Mouse (Mus musculus): ENCODE measurements around the gene Akap13. TPM values are rescaled to one million over a fixed set of nuclear protein-coding genes. Genes with fewer than 3 reads are reported as not detected.
"Not testable (repeated sequence)": the region's sequence is repeated elsewhere in the genome, so short reads cannot be mapped to it uniquely, and the experiment has no call there.

Gene Akap13
- polyA plus RNA-seq, 1 experiment from 2014 or later, result 24.9 TPM

DNA sequence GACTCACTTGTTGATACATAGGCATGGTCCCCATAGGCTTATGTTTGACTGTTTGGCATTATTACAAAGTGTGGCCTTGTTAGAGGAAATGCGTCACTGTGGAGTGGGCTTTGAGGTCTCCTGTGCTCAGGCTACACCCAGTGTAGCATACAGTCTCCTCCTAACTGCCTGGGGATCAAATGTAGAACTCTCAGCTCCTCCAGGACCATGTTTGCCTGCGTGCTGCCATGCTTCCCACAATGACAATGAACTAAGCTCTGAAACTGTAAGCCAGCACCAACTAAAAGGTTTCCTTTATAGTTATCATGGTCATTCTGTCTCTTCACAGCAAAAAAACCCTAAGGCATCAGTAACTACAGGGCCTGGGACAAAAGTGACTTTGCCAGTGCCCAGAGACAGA, 312.8 kb downstream of the Akap13 start:
- Histone ChIP-seq H3K36me3 (replicated peaks) (peaks cover 39% of the 10 kb centered on the region), H3K27me3 (ENCODE audit: poor library complexity, severe bottlenecking) (no peaks in the 10 kb centered on the region), H3K4me3 (no peak overlapping the region), H3K27ac (no peak overlapping the region), H3K9me3 (no peaks in the 10 kb centered on the region), H3K4me1 (no peaks in the 10 kb centered on the region)
- WGBS, result 79% methylated on average over 2 of the region's 2 CpGs
- DNase-seq (ENCODE audit: extremely low spot score, low spot score), result no peak

DNA sequence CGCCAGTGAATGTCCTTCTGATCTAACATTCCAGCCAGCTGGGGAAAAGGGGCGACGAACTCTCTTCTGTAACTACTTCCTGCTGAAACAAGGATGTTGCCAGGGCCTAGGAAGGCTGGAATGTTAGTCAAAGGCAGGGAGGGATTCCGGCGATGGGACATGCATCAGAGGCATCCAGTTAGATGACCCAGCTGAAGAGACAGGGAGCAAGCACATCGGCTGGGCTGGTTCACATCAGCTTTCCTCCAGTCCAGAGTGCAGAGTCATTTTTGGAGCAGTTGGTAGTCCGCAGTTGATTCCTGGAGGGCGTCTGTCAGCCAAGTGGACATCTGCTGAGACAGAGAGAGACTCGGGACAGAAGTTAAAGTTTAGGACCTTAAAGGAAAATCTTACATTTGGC, 314.6 kb downstream of the Akap13 start:
- 89% methylated on average over 9 of the region's 9 CpGs for WGBS
- Histone ChIP-seq H3K4me1 (no peaks in the 10 kb centered on the region), H3K36me3 (replicated peaks) (peaks cover 51% of the 10 kb centered on the region), H3K27ac (no peak overlapping the region), H3K27me3 (ENCODE audit: poor library complexity, severe bottlenecking) (no peaks in the 10 kb centered on the region), H3K4me3 (no peak overlapping the region), H3K9me3 (no peaks in the 10 kb centered on the region)
- no peak for DNase-seq (ENCODE audit: extremely low spot score, low spot score)

DNA sequence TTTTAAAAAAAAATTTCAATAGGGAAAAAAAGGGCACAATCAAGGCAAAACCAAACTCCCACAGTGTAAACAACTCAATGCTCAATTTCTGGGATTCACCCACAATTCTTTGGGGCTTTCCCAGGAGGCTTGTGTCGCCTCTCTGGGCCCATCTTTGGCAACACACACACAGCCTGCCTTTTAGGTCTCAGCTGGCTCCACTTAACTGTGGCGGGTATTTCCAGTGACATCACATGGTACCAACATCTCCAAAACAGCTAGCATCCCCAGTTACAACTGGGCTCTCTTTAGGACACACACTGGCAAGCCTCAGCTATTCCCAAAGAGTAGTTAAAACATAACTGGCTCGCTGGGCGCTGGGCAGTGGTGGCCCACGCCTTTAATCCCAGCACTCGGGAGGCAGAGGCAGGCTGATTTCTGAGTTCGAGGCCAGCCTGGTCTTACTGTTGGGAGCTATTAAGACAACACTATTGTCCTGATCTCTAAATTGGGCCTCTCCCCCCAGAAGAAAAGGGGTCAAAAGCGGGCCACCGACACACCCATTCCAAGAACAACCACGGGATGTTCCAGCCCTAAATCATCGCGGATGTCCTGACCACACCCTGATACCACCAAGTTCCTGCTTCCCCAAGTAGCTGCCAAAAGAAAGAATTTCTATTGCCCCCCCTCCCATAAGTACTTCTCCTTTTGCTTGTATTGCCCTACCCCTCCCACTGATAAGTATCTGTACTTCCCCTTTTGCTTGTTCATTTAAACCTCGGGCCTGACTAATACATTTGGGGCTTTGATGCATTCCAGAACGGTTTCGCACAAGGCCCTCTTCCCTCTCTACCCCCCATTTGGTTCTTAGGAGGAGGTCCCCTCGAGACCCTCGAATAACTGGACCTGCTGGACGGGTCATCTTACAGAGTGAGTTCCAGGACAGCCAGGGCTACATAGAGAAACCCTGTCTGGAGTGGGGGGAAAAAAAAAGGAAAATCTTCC, 319.1 kb downstream of the Akap13 start:
- H3K4me1 ChIP-seq; H3K27me3 ChIP-seq (ENCODE audit: poor library complexity, severe bottlenecking); H3K9me3 ChIP-seq; H3K27ac ChIP-seq; DNase-seq (ENCODE audit: extremely low spot score, low spot score); H3K4me3 ChIP-seq: not testable (repeated sequence)
- WGBS, result 93% methylated on average over 18 of the region's 18 CpGs
- H3K36me3 ChIP-seq (replicated peaks), result peaks cover 87% of the 10 kb centered on the region

DNA sequence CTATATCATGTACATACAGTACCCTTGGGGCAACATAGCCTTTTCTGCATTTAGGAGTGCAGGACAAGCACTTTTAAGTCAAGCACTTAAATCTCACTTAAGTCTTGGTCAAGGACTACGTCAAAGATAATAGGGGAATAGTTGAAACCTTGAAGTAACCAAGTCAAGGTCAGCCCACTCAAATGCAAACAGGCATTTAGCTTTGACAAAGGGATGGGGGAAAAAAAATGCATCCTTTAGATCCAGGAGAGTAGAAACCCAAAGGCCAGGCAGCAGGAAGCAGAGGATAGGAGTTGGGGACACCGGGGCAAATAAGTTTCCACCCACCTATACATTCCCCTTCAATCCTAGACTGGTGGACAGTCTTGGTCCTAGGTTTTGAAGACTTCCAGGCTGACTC, 322.7 kb downstream of the Akap13 start:
- Histone ChIP-seq H3K9me3 (no peaks in the 10 kb centered on the region), H3K27me3 (ENCODE audit: poor library complexity, severe bottlenecking) (no peaks in the 10 kb centered on the region), H3K4me1 (peaks cover 16% of the 10 kb centered on the region), H3K27ac (no peak overlapping the region), H3K36me3 (replicated peaks) (peaks cover 66% of the 10 kb centered on the region), H3K4me3 (no peak overlapping the region)
- WGBS, result 93% methylated on average over 2 of the region's 2 CpGs
- DNase-seq (ENCODE audit: extremely low spot score, low spot score), result no peak

DNA sequence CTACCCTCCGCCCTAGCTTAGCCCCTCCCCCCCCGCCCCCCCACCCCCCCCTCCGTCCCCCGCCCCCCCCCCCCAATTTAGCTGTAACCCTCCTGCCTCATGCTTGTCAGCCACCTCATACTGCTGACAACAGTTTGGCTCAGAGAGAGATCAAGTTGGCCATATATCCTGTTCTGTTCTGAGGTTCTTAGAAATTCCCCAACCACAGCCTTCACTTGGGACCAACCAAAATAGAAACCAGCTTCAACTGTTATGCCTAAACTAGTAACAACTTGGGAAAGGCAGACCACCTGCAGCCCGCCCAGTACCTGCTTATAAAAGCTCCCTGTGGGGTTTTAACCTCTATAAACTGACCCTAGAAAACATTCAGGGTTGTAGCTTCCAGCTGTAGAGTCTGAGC, 325.5 kb downstream of the Akap13 start:
- Histone ChIP-seq H3K27ac (no peak overlapping the region), H3K4me3 (peak overlapping the region; percentile 69)
- DNase-seq (ENCODE audit: extremely low spot score, low spot score), result no peak

DNA sequence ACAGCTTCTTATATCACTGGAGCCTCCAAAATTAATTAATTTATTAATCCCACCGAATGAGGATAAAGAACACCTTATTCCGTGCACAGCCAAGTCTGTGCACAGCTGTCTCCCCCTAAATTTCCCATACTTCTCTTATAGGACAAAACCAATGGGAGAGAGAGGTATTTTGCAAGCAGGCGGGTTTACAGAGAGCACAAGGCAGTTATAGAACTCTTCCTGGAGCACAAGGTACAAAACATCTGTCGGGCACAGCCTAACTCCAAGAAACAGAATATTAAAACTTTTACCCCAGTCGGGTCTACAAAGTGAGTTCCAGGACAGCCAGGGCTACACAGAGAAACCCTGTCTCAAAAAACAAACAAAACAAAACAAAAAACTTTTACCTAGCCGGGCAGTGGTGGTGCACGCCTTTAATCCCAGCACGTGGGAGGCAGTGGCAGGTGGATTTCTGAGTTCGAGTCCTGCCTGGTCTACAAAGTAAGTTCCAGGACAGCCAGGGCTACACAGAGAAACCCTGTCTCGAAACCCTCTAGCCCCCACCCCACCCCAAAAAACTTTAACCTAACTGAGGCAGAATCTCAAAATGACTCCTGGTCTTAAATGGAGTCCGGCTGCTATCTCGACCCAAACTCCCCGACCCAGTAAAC, 326.1 kb downstream of the Akap13 start:
- peak overlapping the region; percentile 69 for H3K4me3 ChIP-seq
- H3K4me1 ChIP-seq, result peaks cover 21% of the 10 kb centered on the region
- peak overlapping the region; percentile 91 for H3K27ac ChIP-seq
- 6% methylated on average over 13 of the region's 13 CpGs for WGBS
- no peak for DNase-seq (ENCODE audit: extremely low spot score, low spot score)
- H3K27me3 ChIP-seq (ENCODE audit: poor library complexity, severe bottlenecking), result no peaks in the 10 kb centered on the region
- H3K36me3 ChIP-seq (replicated peaks), result peaks cover 39% of the 10 kb centered on the region
- H3K9me3 ChIP-seq, result no peaks in the 10 kb centered on the region

More for the DNA sequence above, 325.5 kb downstream of the Akap13 start:
- H3K36me3 ChIP-seq (replicated peaks), result peaks cover 45% of the 10 kb centered on the region
- 17% methylated on average over 5 of the region's 5 CpGs for WGBS
- H3K27me3 ChIP-seq (ENCODE audit: poor library complexity, severe bottlenecking), result no peaks in the 10 kb centered on the region
- H3K9me3 ChIP-seq, result no peaks in the 10 kb centered on the region
- H3K4me1 ChIP-seq, result peaks cover 16% of the 10 kb centered on the region

DNA sequence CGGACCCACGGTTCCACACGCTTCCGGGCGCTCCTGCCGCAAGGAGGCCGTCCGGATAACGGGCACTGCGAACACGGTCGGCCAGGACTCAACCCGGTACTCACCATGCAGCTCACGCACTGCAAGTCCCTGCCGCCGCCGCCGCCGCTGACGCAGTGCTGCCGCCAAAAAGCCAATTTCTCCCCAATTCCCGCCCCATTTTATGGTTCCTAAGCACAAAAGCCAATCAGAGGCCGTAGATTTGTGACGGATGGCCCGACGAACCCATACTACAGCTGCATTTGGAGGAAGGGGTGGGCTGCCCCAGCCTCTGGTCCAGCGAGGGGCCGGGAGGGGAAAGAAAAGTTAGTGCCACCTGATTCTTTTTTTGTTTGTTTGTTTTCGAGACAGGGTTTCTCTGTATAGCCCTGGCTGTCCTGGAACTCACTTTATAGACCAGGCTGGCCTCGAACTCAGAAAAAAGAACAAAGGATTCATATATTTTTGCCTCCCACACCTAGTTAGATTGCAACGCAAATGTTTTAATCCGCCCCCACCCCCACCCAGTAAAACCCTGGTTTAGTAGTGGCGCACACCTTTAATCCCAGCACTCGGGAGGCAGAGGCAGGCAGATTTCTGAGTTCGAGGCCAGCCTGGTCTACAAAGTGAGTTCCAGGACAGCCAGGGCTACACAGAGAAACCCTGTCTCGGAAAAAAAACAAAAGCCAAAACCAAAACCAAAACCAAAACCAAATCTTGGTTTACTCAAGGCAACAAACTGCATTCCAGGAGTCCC, 326.8 kb downstream of the Akap13 start:
- Histone ChIP-seq H3K4me1 (peaks cover 26% of the 10 kb centered on the region), H3K27me3 (ENCODE audit: poor library complexity, severe bottlenecking) (no peaks in the 10 kb centered on the region), H3K4me3 (peak overlapping the region; percentile 69), H3K36me3 (replicated peaks) (peaks cover 32% of the 10 kb centered on the region), H3K9me3 (no peaks in the 10 kb centered on the region), H3K27ac (peak overlapping the region; percentile 91)
- peak; percentile 87 for DNase-seq (ENCODE audit: extremely low spot score, low spot score)
- WGBS, result 12% methylated on average over 36 of the region's 36 CpGs

DNA sequence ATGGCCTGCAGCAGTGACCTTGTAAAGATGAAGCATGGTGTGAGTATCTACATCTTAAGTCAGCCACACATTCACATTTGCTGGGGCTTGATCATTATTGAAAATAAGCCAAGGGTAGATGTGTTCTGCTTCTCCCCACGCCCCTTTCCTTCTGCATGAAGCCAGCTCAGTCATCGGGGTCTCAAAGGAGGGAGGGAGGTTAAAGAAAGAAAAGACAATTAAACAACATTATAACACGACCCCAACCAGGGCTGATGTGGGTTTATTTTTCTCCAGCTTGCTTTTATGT, 327.3 kb downstream of the Akap13 start:
- H3K36me3 ChIP-seq (replicated peaks), result peaks cover 26% of the 10 kb centered on the region
- no peaks in the 10 kb centered on the region for H3K9me3 ChIP-seq
- 0 out of 2 replicates have a peak overlapping the region, but pooled peaks have one; percentile 91 for H3K27ac ChIP-seq
- H3K4me1 ChIP-seq, result peaks cover 26% of the 10 kb centered on the region
- no peaks in the 10 kb centered on the region for H3K27me3 ChIP-seq (ENCODE audit: poor library complexity, severe bottlenecking)
- WGBS, result 90% methylated on average over 3 of the region's 3 CpGs
- H3K4me3 ChIP-seq, result no peak overlapping the region; the same call in 1 of the 2 replicates
- no peak for DNase-seq (ENCODE audit: extremely low spot score, low spot score)

DNA sequence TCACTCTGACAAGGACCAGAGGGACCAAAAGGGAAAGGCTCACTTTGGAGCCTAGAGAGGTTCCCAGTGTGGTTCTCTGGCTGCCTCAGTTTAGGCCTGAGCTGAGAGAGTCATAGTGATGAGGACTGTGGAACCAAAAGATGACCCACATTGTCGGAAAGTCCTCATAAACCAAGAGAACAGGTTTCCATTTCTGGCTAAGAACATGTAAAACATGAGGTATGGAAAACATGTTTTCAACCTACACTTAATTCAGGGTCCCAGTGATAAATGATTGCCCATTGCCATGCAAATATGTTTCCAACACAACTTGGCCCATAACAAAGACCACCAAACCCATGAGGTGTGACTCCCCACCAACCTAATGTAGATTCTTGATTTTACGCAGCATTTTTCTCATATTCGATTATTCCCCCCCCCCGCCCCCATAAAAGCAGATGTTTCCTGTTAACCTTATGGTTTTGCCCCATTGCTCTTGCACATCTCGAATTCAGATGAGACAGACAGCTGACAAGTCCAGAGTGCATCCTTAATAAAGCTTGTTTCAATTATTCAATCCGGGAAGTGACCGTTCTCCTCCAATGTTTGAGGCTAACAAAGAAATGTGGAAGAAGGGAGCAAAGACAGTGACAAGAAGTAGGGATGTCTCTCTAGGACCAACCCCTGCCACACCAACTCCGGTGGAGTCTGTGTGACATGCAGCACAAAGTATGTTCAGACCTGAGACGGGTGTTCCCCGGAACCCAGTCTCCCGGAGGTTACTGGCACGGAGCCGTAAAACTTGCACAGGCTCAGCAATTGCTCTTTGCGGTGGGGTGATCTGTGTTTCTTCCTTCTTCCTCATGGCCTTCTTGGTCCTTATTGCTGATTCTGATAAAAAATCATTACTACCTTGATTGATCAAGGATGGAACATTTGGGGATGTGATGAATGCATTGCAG, 330.3 kb downstream of the Akap13 start:
- Histone ChIP-seq H3K4me1 (peaks cover 23% of the 10 kb centered on the region), H3K4me3 (no peak overlapping the region), H3K27ac (no peak overlapping the region), H3K36me3 (replicated peaks) (no peaks in the 10 kb centered on the region), H3K9me3 (no peaks in the 10 kb centered on the region), H3K27me3 (ENCODE audit: poor library complexity, severe bottlenecking) (no peaks in the 10 kb centered on the region)
- 92% methylated on average over 14 of the region's 14 CpGs for WGBS
- no peak for DNase-seq (ENCODE audit: extremely low spot score, low spot score)

DNA sequence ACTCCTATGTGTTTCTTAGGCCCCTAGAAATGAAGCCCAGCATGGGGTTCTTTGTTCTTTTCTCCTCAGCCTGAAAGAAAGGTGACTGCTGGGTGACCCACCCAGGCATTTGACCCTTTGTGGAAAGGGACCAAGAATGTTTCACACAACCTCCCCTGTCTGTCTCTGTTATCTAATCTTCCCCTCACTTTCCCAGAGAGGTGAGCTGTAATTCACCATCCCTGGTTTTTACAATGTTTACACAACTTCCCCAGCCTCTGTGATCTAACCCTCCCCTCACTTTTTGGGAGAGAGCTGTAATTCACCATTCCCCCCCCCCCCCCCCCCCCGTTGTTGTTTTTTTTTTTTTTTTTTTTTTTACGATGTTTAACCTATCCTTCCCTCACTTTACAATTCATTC, 331.5 kb downstream of the Akap13 start:
- no peak overlapping the region for H3K27ac ChIP-seq
- no peaks in the 10 kb centered on the region for H3K36me3 ChIP-seq (replicated peaks)
- no peaks in the 10 kb centered on the region for H3K9me3 ChIP-seq
- DNase-seq (ENCODE audit: extremely low spot score, low spot score), result no peak
- no peak overlapping the region for H3K4me3 ChIP-seq
- no peaks in the 10 kb centered on the region for H3K27me3 ChIP-seq (ENCODE audit: poor library complexity, severe bottlenecking)
- peaks cover 11% of the 10 kb centered on the region for H3K4me1 ChIP-seq
- WGBS, result 43% methylated on average over 1 of the region's 2 CpGs

DNA sequence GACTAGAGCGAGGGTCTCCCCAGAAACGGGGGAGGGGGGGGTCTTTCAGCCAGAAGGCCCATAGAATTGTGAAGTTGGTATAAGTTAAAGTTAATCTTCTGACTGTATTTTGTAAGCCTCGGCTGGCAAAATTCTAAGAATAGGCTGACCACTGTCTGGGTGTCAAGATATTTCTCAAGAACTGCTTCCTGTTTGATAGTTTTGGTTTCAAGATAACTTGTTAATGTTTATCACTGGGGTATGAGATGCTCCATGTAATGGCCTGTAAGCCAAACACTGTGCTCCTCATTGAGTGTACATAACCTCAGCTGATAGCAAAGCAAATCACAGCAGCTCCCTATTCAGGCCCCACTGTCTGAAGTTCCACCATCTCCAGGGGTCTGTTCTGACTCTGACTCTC, 332.0 kb downstream of the Akap13 start:
- H3K4me1 ChIP-seq, result peaks cover 10% of the 10 kb centered on the region
- no peaks in the 10 kb centered on the region for H3K27me3 ChIP-seq (ENCODE audit: poor library complexity, severe bottlenecking)
- H3K9me3 ChIP-seq, result no peaks in the 10 kb centered on the region
- no peaks in the 10 kb centered on the region for H3K36me3 ChIP-seq (replicated peaks)
- WGBS, result 83% methylated on average over 3 of the region's 3 CpGs
- DNase-seq (ENCODE audit: extremely low spot score, low spot score), result no peak
- H3K4me3 ChIP-seq, result no peak overlapping the region
- H3K27ac ChIP-seq, result no peak overlapping the region
